Mouse (Mus musculus) erythroblast, embryonic 14.5 days (primary cell): ENCODE measurements around the gene Ep400.

ENCODE experiments used
- GATA1 ChIP-seq: IDR thresholded peaks from 2 replicates; pipeline ENCODE4 v1.6.1; 2012; ENCODE audit warnings: low read length, inconsistent platforms, mixed read lengths
- TAL1 ChIP-seq: IDR thresholded peaks from 3 replicates; pipeline ENCODE4 v1.6.1; 2012; ENCODE audit warnings: low read length, inconsistent platforms, mixed read lengths

GRCm38 (mm10) chr5:110646377-110646776 lies 124.1 kb downstream of the Ep400 start:
- no peak for TF ChIP-seq TAL1
- TF ChIP-seq GATA1, result no peak
